Mouse (Mus musculus): ENCODE measurements at regions not wholly inside any gene's neighbourhood (a gene's known extent, or its start where the extent isn't known, plus 50 kb on each side); places are given as distances from the start of the nearest gene placed in this dataset.
A peak's percentile ranks its signal among the peaks of the same experiment; 100 is the strongest.
"Not testable (repeated sequence)": the region's sequence is repeated elsewhere in the genome, so short reads cannot be mapped to it uniquely, and the experiment has no call there.

- DNase-seq, result no peak
Observed at GRCm38 (mm10) chr1:13042326-13042725, 1628.4 kb downstream of the A830018L16Rik start.

DNA sequence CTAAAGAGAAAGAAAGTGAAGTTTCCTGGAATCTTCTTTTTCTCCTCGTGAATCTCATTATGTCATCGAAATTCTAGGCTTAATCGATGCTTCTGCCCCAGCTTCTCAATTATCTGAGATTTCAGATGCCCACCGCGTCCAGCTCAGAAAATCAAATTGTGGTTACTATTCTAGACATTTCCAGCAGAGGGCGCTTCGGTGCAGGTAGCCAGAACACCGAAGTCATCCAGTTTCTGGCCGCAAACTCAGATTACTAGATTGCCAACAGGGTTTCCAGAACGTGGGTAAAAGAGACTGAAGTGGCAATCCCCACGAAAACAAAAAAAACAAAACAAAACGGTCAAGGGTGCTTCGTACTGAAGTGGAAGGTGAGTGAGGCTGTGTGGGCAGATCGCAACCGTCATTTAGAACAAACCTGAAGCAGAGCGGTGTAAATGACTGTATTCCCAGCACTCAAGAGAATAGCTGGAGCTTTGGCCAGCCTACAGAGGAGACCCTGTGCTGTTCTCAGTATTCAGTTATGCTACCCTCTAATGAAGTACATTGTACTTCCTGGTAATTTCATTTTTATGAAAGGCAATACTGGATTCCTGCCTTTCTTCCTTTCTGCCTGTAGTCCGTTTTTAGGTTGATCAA, 1636.4 kb downstream of the A830018L16Rik start:
- DNase-seq, result peak; percentile 21

DNA sequence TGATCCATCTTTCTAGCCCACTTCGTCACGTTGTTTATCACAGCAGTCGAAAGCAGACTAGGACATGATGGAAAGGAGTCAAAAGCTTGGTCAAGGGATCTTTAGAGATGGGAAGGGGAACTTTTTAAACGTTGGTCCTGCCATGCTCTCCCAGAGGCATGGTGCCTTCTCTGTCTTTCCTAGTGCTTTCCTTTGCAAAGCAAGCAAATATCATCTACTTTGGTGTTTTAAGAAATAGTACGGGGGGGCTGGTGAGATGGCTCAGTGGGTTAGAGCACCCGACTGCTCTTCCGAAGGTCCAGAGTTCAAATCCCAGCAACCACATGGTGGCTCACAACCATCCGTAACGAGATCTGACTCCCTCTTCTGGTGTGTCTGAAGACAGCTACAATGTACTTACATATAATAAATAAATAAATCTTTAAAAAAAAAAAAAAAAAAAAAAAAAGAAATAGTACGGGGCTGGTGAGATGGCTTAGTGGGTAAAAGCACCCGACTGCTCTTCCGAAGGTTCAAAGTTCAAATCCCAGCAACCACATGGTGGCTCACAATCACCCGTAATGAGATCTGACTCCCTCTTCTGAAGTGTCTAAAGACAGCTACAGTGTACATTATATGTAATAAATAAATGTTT, 1637.6 kb downstream of the A830018L16Rik start:
- DNase-seq, result not testable (repeated sequence)

DNA sequence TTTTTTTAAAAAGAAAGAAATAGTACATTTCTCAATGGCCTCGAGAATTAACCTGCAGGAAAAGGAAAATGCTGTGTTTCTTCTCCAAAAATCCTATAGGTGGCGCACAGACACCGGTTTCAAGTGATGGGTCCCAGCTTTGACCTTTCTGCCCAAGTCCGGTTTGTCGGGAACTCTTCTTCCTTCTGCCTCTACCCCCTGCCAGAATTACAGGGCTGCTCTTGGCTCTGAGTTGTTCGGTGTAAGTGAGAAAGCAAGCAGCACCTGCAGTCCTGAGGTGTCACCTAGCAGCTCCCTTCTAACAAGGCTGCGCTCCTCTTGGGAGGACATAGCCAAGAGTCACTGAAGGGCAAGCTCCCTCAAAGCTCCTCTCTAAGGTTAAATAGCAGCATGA, 1638.2 kb downstream of the A830018L16Rik start:
- peak; percentile 10 for DNase-seq

- DNase-seq, result no peak
Observed at GRCm38 (mm10) chr1:13057741-13058140, 1643.8 kb downstream of the A830018L16Rik start.

GRCm38 (mm10) chr1:13059616-13060320, 1645.9 kb downstream of the A830018L16Rik start:
- no peak for DNase-seq
